Mouse (Mus musculus) C2C12 (cell line): Measurements from ENCODE around the gene Vps11.
"Not testable (repeated sequence)": the region's sequence is repeated elsewhere in the genome, so short reads cannot be mapped to it uniquely, and the experiment has no call there.

Experiments used
- CEBPB ChIP-seq: IDR thresholded peaks from one replicate; pipeline ENCODE4 v1.6.1; 2011; ENCODE audit warnings: low read depth, mild to moderate bottlenecking, control low read depth, moderate library complexity
- CTCF ChIP-seq: IDR thresholded peaks from one replicate; pipeline ENCODE4 v1.5.1; 2011; ENCODE audit not compliant: control insufficient read depth, insufficient read depth, insufficient read length
- FOSL1 ChIP-seq: IDR thresholded peaks from one replicate; pipeline ENCODE4 v1.8.0; 2011; ENCODE audit warnings: mild to moderate bottlenecking, low read length; ENCODE audit not compliant: poor library complexity, insufficient read depth, severe bottlenecking
- MAX ChIP-seq: IDR thresholded peaks from one replicate; pipeline ENCODE4 v1.6.1; 2011; ENCODE audit warnings: mild to moderate bottlenecking, control low read depth
- MYOD1 ChIP-seq: IDR thresholded peaks from one replicate; pipeline ENCODE4 v1.6.1; 2011; ENCODE audit warnings: low read depth; ENCODE audit not compliant: control insufficient read depth, insufficient read length
- MYOG ChIP-seq: IDR thresholded peaks from one replicate; pipeline ENCODE4 v1.6.1; 2011; ENCODE audit not compliant: control insufficient read depth, insufficient read length; ENCODE audit errors: extremely low read depth
- USF1 ChIP-seq: IDR thresholded peaks from one replicate; pipeline ENCODE4 v1.6.1; 2011; ENCODE audit warnings: low read depth, mild to moderate bottlenecking, control low read depth, moderate library complexity

DNA sequence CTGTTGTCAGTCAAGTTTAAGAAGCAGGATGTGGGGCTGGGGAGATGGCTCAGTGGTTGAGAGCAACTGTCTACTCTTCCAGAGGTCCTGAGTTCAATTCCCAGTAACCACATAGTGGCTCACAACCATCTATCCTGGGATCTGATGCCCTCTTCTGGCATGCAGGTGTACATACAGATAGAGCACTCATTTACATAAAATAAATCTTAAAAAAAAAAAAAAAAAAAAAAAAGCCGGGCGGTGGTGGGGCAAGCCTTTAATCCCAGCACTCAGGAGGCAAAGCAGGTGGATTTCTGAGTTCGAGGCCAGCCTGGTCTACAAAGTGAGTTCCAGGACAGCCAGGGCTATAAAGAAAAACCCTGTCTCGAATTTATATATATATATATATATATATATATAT is 37.8 kb downstream of the Vps11 start:
- not testable (repeated sequence) for TF ChIP-seq CTCF, MYOD1, USF1, MAX, MYOG, FOSL1, CEBPB
